Mouse (Mus musculus) urinary bladder, postnatal 10 days (tissue): ENCODE data around the gene Ror1.

ENCODE experiments used
- DNase-seq: peaks from one replicate; pipeline ENCODE4 v3.0.0; 2022; ENCODE audit warnings: low spot score

Ror1 gene

DNA sequence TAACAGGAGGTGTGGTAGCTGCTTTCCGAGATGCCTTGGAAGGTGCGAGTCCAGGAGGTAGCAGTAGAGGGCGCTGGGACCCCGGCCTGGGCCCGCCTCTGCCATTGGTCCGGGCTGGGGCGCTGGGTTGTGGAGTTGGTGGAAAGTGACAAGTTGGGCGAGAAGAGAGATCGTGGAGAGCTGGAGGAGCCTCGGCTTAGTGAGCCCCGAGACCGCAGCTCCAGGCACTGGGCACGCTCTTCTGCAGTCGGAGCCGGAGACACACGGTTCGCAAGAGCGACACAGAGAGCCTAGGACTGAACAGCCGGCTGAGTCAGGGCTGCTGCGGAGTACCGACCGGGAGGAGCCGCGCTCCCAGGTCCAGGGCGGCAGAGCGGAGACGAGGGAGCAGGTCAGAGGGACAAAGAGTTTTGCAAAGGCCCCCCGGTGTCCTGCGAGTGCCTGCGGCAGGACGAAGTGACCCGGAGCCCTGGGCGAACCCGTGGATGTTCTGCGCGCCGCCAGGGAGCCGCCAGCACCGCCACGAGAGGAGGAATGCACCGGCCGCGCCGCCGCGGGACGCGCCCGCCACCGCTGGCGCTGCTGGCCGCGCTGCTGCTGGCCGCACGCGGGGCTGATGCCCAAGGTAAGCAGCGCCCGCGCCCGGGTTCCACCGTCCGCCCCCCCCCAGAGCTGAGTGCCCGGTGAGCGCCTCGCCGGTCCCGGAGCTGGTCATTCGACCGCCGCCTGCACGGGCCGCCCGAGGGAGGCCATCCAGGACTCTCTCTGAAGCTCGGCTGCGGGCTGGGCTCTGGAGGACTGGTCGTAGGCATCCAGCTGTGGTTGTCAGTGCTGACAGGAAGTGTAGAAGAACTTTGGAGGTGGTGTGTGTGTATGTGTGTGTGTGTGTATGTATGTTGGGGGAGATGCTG is at the start of gene Ror1:
Gene Ror1, plus strand, starts transcription at position 107 of the 911 bp plus-strand sequence.
- peak; percentile 73 for DNase-seq

DNA sequence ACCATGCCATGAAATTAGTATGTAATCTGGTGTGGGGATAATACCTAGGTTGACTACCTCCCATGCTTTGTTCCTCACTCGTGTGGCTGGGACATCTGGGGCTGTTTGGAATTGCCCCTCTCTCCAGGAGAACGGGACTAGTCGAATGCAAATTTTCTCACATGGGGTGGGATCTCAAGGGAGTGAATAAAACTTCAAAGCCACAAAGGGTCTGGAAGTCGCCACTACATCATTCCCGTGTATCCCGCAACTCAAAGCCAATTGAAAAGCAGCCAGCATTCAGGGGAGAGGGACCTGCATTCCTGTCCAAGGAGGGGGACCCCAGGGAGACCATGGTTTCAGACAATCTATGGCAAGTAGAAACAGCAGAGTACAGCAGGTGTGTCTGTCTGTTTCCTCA is 48.5 kb upstream of the Ror1 start:
- DNase-seq: no peak

DNA sequence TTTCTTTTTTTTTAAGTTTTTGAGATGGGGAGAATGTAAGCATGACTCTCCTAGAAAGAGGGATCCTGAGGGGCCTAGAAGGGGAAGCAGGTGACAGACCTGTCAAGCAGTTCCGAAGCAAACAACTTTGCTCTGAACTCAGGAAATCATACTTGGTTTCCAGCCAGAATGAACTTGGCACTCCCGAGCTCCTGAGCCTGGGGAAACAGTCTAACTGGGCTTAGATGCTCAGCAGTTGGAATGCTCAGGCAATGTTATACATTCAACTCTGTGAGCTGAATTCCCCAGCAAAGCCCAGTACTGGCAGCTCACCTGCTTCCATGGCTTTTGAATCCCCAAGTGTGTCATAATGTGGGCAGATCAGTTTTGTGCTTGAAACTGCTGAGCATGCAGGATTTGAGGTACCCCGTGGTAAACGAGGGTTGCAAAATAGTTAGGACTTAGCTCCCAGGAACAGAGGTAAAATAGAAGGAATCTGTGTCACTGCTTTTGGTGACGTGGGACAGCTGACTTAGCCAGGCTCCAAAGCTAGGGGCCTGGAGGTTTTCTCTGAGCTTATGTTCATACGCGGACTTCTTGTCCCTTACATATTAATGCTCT is 47.1 kb upstream of the Ror1 start:
- no peak for DNase-seq

DNA sequence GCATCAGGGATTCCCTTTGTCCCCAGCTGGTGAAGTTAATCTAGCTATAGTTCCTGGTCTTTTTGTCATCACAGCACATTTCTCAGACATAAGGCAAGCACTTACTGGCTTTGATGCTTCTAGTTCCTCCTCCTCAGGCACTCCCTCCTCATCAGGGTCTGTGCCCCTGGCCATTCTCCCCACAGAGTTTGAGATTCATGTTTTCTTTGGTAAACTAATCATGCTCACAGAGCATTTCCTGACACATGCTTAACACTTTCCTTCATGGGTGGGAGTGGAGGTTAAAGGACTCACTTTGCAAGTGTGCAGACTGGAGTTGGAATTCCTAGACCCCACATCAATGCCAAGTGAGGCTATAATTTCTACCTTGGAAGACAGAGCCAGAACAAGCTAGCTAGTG is 43.8 kb upstream of the Ror1 start:
- DNase-seq: no peak

DNA sequence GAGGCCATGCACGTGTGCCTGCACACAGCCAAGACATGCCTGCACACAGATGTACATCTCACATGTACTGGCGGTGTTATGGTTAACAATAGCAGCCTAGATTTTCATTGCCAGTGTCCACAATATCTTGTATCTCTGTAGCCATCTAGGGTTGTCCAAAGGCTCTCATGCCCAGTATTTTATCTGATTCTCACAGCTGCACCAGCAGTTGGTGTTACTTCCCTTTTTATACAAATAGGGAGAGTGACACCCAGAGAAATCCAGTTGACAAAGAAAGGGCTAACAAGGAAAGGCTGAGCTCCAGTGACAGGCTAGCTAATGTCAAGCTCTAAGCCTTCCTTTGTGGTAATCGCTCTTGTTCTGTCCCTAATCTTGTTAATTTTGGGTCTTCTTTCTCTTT is 43.3 kb upstream of the Ror1 start:
- DNase-seq: no peak

DNA sequence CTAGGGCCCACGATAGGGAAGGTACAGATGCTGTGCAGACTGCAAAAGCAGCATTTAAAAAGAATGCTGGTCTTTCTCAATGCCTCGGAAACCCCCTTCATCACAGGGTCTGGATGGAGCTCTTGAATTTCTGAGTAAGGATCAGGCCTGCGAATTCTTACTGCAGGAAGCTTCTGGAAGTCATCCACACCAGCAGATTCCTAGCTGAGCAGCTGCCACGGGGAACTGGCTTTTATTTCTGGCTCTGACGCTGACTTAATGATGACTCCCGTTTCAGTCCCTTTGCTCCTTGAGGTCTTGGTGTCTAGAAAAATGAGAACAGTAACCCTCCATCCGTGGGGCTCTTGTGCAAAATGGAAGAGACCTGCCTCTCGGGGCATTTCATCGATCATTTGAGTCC is 39.5 kb upstream of the Ror1 start:
- no peak for DNase-seq

DNA sequence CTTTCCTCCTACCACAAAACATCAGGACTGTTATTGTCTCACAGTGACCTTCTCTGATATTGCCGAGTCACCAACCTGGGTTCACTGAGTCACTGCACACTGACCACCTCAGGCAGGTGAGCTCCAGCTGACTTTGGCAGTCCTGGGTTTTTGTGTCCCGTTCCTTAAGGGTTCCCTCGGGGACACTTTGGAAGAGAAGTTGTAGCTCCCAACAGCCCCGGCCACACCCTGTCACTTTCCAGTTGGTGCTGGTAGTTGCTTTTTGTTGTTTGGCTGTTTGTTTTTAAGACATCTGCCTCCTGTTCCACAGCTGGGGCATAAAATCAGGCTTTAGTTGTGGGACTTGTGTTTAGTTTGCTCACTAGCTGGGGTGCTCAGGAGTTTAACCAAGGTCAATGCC is 39.1 kb upstream of the Ror1 start:
- no peak for DNase-seq

DNA sequence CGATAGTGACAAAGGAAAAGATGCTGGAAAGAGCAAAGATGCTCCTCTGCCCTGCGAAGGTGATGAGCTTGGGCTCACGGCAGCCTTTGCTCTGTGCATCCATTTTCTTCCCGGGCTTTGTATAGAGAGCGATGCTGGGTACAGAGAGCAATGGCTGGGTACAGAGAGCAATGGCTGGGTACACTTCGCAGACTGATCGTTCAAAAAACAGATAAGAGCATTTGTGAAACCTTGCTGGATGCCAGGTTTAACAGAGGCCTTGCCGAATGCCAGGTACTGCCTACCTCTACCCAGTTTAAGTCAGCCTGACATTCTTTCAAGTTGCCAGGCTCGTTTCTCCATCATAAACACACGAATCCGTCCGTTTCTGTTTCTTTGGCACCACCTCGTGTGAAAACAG is 38.2 kb upstream of the Ror1 start:
- DNase-seq: no peak

DNA sequence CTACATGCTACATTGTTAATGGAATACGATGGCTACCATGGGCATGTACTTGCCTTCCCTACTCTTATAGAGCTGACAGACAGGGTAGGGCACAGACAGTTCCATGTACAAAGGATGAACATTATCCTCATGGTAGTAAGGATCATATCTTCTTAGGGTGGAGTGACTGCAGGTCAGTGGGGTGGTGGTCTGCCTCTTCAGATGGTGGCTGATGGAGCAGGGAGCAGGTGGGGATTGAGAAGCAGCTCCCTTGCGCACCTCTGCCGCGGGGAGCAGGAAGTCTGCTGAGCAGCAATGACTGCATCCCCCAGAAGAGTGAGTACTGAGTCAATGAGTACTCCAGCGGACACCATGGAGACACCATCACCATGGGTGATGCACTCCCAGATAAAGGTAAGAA is 37.0 kb upstream of the Ror1 start:
- DNase-seq: no peak

DNA sequence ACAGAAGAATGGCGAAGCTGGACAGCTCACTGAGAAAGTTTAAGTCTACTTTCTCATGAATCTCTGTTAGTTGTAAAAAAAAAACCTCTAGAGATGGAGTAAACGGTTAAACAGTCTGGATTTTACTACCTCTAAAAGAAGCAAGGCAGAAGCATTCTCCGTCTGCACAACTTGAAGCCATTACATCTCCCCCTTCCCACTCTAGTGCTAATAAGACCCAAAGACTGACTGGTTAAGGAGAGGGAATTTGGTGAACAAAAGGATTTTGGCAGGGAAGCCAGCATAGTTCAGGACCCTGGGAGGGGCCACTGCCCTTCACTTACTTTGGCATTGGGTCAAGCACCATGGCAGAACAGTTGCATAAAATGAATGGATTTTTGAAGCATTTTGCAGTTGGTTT is 35.8 kb upstream of the Ror1 start:
- no peak for DNase-seq

DNA sequence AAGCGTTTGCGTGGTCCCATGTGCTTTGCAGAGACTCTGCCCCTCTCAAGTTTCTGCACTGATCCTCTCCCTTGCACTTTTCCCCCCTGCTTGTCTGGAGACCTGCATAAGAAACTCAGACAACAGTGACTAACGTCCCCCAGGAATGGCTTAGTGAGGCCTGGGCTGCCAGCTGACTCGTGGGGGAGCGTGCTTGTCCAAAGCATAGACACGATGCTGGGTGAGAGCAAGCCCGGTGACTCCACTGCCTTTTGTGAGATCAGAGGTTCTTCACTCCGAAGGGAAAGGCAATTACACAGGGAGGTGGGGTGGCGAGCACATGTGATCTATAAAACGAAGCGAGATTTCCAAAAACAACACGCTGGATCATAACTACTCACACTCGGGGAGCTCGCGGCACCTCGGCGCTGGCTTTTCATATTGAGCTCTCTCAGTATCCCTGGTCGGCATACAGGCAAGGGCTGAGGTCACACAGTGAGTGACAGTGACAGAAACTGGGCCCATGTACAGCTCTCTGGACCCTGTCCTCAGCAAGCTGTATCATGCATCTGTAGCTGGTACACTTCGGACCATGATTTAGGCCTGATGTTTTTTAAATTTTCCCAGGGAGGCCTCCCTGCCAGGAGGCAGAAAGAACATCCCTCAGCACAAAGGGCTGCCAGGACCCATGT is 34.1 kb upstream of the Ror1 start:
- no peak for DNase-seq

DNA sequence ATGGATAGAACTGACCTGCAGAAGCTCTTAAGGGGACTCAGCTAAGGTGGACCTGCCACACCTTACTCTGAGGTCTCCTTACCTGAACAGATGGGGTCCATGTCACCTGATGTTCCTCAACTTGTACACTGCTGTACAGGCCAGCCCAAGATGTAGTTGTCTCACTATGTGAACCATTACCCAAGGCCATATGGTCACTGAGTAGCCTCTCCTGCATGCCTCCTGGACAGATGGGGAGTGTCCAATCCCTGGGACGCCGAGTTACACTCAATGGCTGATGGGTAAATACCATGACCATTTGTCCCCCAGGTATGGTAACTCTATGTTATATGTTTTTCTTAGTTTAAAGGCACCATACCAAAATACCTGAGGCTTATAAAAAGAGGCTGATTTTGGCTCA is 29.9 kb upstream of the Ror1 start:
- no peak for DNase-seq

DNA sequence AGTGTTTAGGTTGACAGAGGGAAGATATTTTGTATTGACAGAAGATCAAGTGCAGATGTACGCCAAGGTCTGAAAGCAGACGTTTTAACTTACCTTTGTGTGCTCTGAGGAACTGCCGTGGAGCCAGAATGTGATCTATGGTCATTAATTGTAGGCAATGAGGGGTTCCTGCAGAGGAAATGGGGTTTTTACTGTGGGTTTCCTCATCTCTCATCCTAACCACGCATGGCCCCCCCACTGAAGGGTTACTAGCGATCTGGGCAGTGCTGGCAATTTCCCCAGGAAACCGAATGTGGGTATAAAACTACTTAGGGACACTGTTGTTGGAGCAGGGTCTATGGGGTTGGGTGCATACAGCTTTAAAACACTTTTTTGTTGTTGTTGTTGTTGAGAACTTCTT is 25.5 kb upstream of the Ror1 start:
- no peak for DNase-seq

DNA sequence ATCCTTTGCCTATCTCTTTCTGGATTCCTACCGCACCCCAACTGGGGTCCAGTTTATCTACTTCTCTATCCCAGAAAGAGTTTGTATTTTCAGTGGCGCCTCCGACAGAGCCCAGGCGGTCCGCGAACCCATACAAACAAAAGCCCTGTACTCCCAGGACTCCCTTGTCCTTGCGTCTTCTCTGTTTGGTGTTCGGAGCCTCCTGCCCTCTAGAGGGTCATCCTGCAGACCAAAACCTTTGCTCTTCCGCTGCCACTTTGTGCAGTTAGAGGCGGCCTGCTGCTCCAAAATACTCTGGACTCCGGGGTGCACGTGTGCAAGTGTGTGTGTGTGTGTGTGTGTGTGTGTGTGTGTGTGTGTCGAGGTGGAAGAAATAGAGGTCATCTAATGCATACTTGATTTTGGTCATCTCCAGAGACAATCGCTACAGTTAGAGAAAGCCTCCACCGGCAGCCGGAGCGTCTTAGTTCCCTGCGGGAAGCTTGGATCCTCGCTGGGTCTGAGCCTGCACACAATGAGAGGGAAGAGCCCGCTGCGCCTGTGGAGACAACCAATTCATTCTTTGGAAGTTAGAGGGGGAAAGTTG is 1.1 kb downstream of the Ror1 start:
- DNase-seq: no peak

DNA sequence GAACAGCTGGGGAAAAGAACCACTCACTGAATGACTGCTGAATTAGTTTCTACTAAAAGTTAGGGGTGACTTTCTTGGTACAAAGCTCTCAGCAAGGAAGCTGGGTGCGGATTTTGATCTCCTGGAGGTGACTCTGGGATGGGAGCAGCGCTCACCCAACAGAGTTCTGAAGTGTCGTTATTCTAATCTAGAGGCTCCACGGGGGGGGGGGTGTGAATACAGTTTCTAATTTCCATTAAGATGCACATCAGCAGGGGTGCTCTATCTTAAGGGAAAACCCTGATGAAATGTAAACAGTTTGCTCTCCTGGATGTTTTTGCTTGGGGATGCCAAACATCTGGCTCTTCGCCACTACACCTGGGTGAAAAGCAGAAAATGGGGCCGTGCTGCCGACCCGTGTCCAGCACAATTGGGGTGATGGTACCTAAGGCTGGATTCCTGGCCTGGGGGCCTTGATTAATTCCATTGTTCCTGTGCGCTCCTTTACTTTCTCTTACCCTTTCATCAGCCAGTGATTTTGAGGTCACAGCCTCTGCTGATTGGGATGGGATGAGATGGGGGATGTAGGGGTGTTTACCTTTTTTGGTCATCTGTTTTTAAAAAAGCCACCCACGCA is 1.9 kb downstream of the Ror1 start:
- DNase-seq: no peak

DNA sequence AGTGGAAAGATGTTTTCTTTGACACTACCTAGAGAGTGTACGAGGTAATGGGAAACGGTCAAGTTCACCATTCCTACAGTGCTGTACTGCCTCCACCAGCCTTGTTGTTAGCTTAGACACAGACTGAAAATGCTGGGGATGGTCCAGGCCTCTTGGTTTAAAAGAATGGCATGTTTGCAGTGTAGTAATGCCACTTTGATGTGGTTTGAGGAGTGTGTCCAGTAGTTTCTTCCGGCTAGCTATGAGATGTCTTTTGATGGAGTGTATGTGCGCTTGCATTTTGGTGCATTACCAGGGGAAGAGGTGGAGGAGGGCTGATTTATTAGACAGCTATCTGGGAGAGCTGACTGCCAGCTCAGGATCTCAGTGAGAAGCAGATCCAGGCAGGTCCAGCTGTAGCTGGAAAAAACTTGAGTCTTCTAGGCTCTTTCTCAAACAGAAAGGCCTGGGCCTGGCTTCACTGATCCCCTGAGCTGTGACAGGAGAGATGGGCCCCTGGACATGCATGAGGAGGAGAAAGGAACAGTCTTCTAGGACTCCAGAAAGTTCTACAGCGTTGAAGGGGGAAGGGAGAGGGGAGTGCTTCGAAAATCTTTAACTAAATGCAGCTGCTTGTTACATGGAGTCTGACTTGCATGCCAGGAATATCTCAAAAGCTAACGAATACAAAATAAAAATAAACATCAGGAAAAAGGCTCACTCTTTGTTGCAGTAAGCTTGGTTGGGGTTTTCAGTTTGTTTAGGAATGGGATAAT is 5.7 kb downstream of the Ror1 start:
- DNase-seq: no peak

DNA sequence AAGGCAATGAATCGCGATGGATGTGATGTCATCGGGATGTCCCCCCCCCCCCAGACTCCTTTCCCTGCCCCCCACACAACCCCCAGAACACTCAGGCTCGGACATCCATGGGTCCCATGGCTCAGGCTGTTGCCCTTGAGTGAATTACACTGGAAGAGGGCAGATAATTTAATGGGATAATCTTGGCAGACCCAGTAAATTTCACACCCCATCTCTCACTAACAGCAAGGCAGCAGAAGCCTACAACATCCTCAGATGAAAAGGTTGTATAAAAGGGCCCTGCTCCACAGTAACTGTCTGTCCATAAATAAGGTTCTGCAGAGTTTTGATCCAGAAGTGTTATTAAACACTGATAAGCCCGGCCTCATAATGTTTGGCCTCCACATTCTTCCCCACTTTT is 6.3 kb downstream of the Ror1 start:
- DNase-seq: no peak

DNA sequence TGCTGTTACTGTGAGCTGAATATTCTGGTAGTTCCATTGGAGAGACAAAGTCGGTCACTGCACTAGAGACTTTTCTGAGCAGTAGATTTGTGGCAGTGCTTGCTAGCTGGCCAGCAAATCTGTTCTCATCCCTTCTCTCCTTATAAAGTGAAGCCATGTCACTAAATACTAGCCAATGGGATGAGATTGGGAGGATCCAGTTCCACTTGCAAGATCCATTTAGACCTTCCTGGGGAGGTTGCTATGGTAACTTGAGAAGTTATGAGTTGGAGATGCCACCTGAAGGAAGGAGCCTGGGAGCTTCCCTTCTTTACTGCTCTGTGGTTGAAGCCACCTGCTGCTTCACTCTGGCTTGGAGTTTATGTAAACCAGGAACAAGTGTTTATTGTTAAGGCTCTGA is 8.7 kb downstream of the Ror1 start:
- no peak for DNase-seq

DNA sequence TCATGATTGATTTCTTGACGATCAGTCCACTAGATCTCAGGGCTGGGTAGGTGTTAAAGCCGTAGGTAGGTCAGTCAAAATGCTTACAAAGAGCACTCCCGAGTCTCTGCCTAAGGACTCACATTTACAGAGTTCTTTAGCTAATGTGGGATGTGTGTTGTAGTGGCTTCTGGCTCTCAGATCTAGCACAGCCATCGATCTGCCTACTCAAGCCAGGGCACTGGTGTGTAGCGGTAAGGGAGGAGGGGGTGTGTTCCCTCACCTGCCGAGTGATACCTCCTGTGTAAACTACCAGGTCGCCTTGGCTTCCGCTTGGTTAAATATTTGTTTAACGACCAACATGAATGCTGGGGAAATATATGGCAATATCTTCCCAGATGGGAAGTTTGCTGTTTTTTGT is 12.0 kb downstream of the Ror1 start:
- DNase-seq: no peak

DNA sequence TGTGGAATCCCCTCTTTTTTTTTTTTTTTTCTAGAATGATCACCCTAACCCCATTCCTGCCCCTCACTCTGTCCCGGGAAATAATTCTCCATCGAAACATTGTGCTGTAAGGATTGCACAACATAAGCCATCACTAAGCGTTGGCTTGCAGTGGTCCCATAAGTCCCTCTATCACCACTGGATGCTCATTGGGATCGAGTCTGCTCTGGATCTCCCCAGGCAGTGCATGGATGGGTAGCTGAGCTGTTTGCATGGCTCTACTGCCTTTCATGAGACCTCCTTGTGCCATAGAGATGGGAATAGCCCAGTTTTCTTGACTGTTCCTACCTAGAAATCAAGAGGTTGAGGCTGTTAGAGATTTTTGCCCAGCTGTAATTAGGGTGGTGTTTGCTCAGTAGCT is 13.0 kb downstream of the Ror1 start:
- DNase-seq: no peak

DNA sequence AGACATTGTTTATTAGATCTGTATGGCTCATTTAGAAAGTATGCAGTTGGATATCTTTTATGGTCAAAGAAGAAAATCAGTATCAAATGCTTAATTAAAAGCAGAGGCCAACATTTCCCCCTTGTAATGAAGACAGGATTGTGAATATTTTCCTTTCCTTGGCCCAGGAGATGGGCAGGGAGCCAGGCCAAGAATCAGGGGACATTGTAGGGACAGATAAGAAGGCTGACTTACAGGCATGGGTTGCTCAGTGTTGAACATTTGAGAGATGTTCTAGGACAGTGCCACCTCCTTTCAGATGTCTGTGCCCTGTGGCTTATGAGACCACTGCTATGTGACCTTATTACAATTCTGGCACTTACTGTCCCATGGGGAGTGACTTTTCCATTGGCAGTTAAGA is 18.6 kb downstream of the Ror1 start:
- DNase-seq: no peak

DNA sequence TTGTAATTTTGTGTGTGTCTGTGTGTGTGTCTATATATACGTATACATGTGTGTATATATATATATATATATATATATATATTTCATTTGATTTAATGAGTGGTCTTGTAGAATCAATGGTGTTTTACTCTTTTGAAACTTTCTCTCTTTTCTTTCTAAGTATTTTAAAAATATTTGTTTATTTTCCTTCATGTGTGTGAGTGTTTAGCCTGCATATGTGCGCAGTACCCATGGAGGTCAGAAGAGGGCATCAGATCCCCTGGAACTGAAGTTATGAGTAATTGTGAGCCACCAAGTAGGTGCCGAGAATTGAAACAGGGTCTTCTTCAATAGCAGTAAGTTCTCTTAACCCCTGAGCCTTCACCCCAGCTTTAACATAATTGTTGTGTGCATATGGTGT is 20.8 kb downstream of the Ror1 start:
- DNase-seq: no peak
